Mouse (Mus musculus) brown adipose tissue, adult 24 weeks (tissue): ENCODE data around the gene Tldc1. TPM values are rescaled to one million over a fixed set of nuclear protein-coding genes. Genes with fewer than 3 reads are reported as not detected.

Source experiments
- H3K27ac ChIP-seq: fragments of 200-500 bp; replicated peaks from 2 replicates; pipeline ENCODE4 v1.5.1; 2012; ENCODE audit warnings: low read depth, mild to moderate bottlenecking, low read length
- H3K4me1 ChIP-seq: fragments of 200-500 bp; 2 replicates; pipeline ENCODE4 v1.6.1; 2012; ENCODE audit warnings: low read length, mixed read lengths; ENCODE audit not compliant: control insufficient read depth, insufficient read depth, insufficient read length
- H3K4me3 ChIP-seq: fragments of 200-500 bp; 2 replicates; pipeline ENCODE4 v1.5.1; 2012; ENCODE audit warnings: low read depth, mild to moderate bottlenecking, low read length, moderate library complexity; ENCODE audit not compliant: insufficient read depth
- polyA plus RNA-seq: library from polyadenylated mRNA; stranded (reverse); fragments of >200 nt; gene quantifications from 2 replicates; pipeline ENCODE4 v1.2.4, GENCODE M21; 2012; ENCODE audit not compliant: missing spikeins, insufficient read depth, insufficient read length

Tldc1 gene
- polyA plus RNA-seq, 1 experiment, result 3.4 TPM

GRCm38 (mm10) chr8:119728351-119728895 is 49.8 kb downstream of the Tldc1 start:
- no peak overlapping the region for H3K4me3 ChIP-seq
- H3K4me1 ChIP-seq, result no peaks in the 10 kb centered on the region
- H3K27ac ChIP-seq, result no peak overlapping the region

GRCm38 (mm10) chr8:119727093-119727492 is 51.1 kb downstream of the Tldc1 start:
- no peaks in the 10 kb centered on the region for H3K4me1 ChIP-seq
- no peak overlapping the region for H3K27ac ChIP-seq
- H3K4me3 ChIP-seq, result no peak overlapping the region

- no peak overlapping the region for H3K4me3 ChIP-seq
- H3K27ac ChIP-seq, result no peak overlapping the region
These were observed 53.6 kb downstream of the Tldc1 start for GRCm38 (mm10) chr8:119724596-119724995.

GRCm38 (mm10) chr8:119723676-119724075 is 54.5 kb downstream of the Tldc1 start:
- Histone ChIP-seq H3K4me3 (no peak overlapping the region), H3K27ac (no peak overlapping the region), H3K4me1 (no peaks in the 10 kb centered on the region)

More at GRCm38 (mm10) chr8:119724596-119724995, 53.6 kb downstream of the Tldc1 start:
- no peaks in the 10 kb centered on the region for H3K4me1 ChIP-seq

- no peaks in the 10 kb centered on the region for H3K4me1 ChIP-seq
- H3K27ac ChIP-seq, result no peak overlapping the region
- H3K4me3 ChIP-seq, result no peak overlapping the region
These were observed 55.9 kb downstream of the Tldc1 start for GRCm38 (mm10) chr8:119722348-119722747.

- Histone ChIP-seq H3K27ac (no peak overlapping the region), H3K4me1 (no peaks in the 10 kb centered on the region; the same call in 1 of the 2 replicates), H3K4me3 (no peak overlapping the region)
These were observed 59.2 kb downstream of the Tldc1 start for GRCm38 (mm10) chr8:119719011-119719501.

GRCm38 (mm10) chr8:119717765-119718164 is 60.5 kb downstream of the Tldc1 start:
- Histone ChIP-seq H3K27ac (no peak overlapping the region), H3K4me1 (no peaks in the 10 kb centered on the region; the same call in 1 of the 2 replicates), H3K4me3 (no peak overlapping the region)

- Histone ChIP-seq H3K4me3 (no peak overlapping the region), H3K27ac (no peak overlapping the region), H3K4me1 (no peaks in the 10 kb centered on the region; the same call in 1 of the 2 replicates)
These were observed 61.4 kb downstream of the Tldc1 start for GRCm38 (mm10) chr8:119716730-119717299.

- H3K4me3 ChIP-seq, result no peak overlapping the region
- H3K27ac ChIP-seq, result no peak overlapping the region
- H3K4me1 ChIP-seq, result no peaks in the 10 kb centered on the region; the same call in 1 of the 2 replicates
These were observed 63.0 kb downstream of the Tldc1 start for GRCm38 (mm10) chr8:119715221-119715620.

- Histone ChIP-seq H3K4me1 (no peaks in the 10 kb centered on the region; the same call in 1 of the 2 replicates), H3K4me3 (no peak overlapping the region), H3K27ac (no peak overlapping the region)
These were observed 64.8 kb downstream of the Tldc1 start for GRCm38 (mm10) chr8:119713421-119713820.

GRCm38 (mm10) chr8:119712226-119712625 is 66.0 kb downstream of the Tldc1 start:
- Histone ChIP-seq H3K27ac (no peak overlapping the region; the same call in 1 of the 2 replicates), H3K4me1 (no peaks in the 10 kb centered on the region; the same call in 1 of the 2 replicates), H3K4me3 (no peak overlapping the region)

Other genes starting within 250 kb of the Tldc1 start
- gene Mbtps1, start 219.7 kb downstream of the Tldc1 start, polyA plus RNA-seq, result 33.8 and 34.4 TPM in 2 replicates
- 7.8 and 9.6 TPM in 2 replicates for gene Hsdl1, start 203.2 kb downstream of the Tldc1 start, polyA plus RNA-seq
- gene Dnaaf1, start 203.2 kb downstream of the Tldc1 start, polyA plus RNA-seq, result not detected in 2 replicates
- gene Taf1c, start 173.2 kb downstream of the Tldc1 start, polyA plus RNA-seq, result 0.92 and 1.8 TPM in 2 replicates
- not detected in 2 replicates for gene Adad2, start 165.7 kb downstream of the Tldc1 start, polyA plus RNA-seq
- 1.9 TPM in 2 replicates for gene Kcng4, start 142.7 kb downstream of the Tldc1 start, polyA plus RNA-seq
- gene Wfdc1, start 112.1 kb downstream of the Tldc1 start, polyA plus RNA-seq, result 1.7 and 3.0 TPM in 2 replicates
- gene Atp2c2, start 78.4 kb downstream of the Tldc1 start, polyA plus RNA-seq, result not detected in 2 replicates
- 16.9 and 18.2 TPM in 2 replicates for gene Cotl1, start 62.1 kb upstream of the Tldc1 start, polyA plus RNA-seq
- 2.7 and 4.0 TPM in 2 replicates for gene Klhl36, start 83.8 kb upstream of the Tldc1 start, polyA plus RNA-seq
- 40.9 and 46.6 TPM in 2 replicates for gene Usp10, start 131.9 kb upstream of the Tldc1 start, polyA plus RNA-seq
- 40.2 and 44.7 TPM in 2 replicates for gene Gm20388, start 132.4 kb upstream of the Tldc1 start, polyA plus RNA-seq
- 6.9 and 8.3 TPM in 2 replicates for gene Crispld2, start 214.0 kb upstream of the Tldc1 start, polyA plus RNA-seq